Mouse (Mus musculus): ENCODE results near the gene Ncaph.

DNA sequence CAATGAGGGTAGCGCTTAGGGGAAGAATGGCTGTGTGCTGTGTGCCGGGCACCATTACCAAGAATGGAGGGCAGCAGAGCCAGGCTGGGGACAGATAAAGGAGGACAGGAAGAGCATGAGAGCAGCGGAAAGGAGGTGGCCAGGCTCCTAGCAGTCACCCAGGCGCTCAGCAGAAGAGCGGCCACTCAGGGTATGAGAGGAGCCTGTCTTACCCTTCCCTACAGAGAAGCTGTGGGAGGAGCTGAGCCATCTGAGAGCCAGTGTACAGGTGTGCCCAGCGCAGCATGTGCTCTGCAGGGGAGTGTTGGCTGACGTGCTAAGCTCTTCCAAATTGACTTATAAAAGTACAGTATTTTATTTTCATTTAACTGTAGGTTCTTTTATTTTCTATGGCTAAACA, 64.9 kb downstream of the Ncaph start:
- no peak for TF ChIP-seq POLR2A (IDR thresholded peaks at IDR 0.05; ENCODE audit: borderline replicate concordance, insufficient read depth, low read length)
- no peak for TF ChIP-seq CTCF (IDR thresholded peaks at IDR 0.05; ENCODE audit: borderline replicate concordance, insufficient read depth, low read depth, low read length)
